Mouse (Mus musculus) ES-Bruce4 (cell line): Measurements from ENCODE around the gene Hsf2bp. TPM values are rescaled to one million over a fixed set of nuclear protein-coding genes. Genes with fewer than 3 reads are reported as not detected.

Source experiments
- H3K27ac ChIP-seq: 2 replicates; pipeline ENCODE4 v1.5.1; 2012; ENCODE audit warnings: low read length, inconsistent platforms; ENCODE audit not compliant: insufficient read depth
- H3K27me3 ChIP-seq: 2 replicates; pipeline ENCODE4 v1.6.1; 2012; ENCODE audit warnings: mild to moderate bottlenecking, low read length, inconsistent platforms; ENCODE audit not compliant: control insufficient read depth, poor library complexity, insufficient read depth, severe bottlenecking
- H3K36me3 ChIP-seq: 2 replicates; pipeline ENCODE4 v1.6.1; 2012; ENCODE audit warnings: inconsistent platforms, mild to moderate bottlenecking, low read length, moderate library complexity; ENCODE audit not compliant: control insufficient read depth, poor library complexity, insufficient read depth, severe bottlenecking
- H3K4me1 ChIP-seq: one replicate; pipeline ENCODE4 v1.8.1; 2011; ENCODE audit warnings: low read length; ENCODE audit not compliant: control insufficient read depth, insufficient read depth
- H3K4me3 ChIP-seq: 2 replicates; pipeline ENCODE4 v1.5.1; 2011; ENCODE audit warnings: low read depth, mild to moderate bottlenecking, low read length
- H3K9ac ChIP-seq: 2 replicates; pipeline ENCODE4 v1.6.1; 2012; ENCODE audit warnings: low read depth, mild to moderate bottlenecking, inconsistent platforms; ENCODE audit not compliant: poor library complexity, severe bottlenecking
- H3K9me3 ChIP-seq: replicated peaks from 2 replicates; pipeline ENCODE4 v1.6.1; 2012; ENCODE audit warnings: mild to moderate bottlenecking, low read length, inconsistent platforms; ENCODE audit not compliant: control insufficient read depth, poor library complexity, insufficient read depth, severe bottlenecking
- CTCF ChIP-seq: IDR thresholded peaks from one replicate; pipeline ENCODE4 v1.8.1; 2011; ENCODE audit warnings: low read depth, low read length
- EP300 ChIP-seq: IDR thresholded peaks from 2 replicates; pipeline ENCODE4 v1.6.1; 2011; ENCODE audit warnings: low read depth, low read length; ENCODE audit not compliant: insufficient read depth
- POLR2A ChIP-seq: IDR thresholded peaks from one replicate; pipeline ENCODE4 v1.8.1; 2011; ENCODE audit warnings: low read length; ENCODE audit not compliant: insufficient read depth
- polyA plus RNA-seq: library from polyadenylated mRNA; stranded (reverse); fragments of >200 nt; gene quantifications from 2 replicates; pipeline ENCODE4 v1.2.4, GENCODE M21; 2011; ENCODE audit warnings: low read depth; ENCODE audit not compliant: missing spikeins, insufficient read depth, insufficient read length

The Hsf2bp gene
- polyA plus RNA-seq = 55.0 and 56.5 TPM in 2 replicates

DNA sequence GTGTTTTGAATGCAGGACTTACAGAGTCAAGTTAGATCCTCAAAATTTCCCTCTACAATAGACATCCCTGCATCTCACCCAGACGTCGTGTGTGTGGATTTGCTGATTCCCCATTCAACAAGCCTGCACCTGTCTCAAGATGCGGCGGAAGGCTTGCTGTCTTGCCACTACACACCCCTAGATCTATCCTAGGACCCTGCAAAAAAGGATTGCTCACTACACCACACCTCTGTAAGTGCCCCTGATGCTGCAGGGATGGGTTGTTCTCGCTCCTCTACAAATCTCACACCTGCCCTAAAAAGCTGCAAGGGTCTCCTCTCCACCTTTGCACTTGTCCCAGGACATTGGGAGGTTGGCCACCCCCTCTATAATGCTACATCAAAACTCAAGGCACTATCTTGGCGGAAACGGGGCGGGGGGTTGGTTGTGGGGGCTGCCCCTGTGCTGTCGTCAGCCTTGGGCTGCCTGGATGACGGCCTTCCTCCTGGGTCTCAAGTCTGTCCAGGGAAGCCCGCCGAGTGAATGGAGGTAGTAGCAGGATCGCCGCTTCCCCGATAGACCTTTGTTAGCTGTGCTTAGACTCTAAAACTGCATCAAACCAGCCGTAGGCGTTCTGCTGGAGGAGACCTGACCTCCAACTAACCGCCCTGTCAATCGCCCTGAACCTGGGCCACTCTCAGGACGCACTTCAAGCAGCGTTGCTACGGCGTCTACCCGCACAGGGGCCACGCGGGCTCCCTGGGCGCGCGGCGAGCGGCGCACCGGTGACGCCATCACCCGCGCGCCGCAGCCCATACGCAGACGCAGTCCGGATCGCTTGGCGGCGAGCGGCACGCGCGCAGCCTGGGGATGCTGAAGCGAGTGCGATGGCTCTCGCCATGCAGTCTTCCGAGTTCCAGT is at the start of gene Hsf2bp, which contains the start of gene Rrp1b:
Gene Hsf2bp, minus strand, starts transcription at position 741 of the 900 bp plus-strand sequence.
Gene Rrp1b, plus strand, starts transcription at position 492 of the 900 bp plus-strand sequence.
- H3K4me1 ChIP-seq = peaks cover 2% of the 10 kb centered on the region
- peaks cover 15% of the 10 kb centered on the region for H3K36me3 ChIP-seq
- TF ChIP-seq CTCF (no peak), POLR2A (peak; percentile 10), EP300 (no peak)
- H3K9me3 ChIP-seq = no peaks in the 10 kb centered on the region
- no peaks in the 10 kb centered on the region for H3K27me3 ChIP-seq
- H3K9ac ChIP-seq = peak within 1 kb of the TSS; percentile 74
- H3K4me3 ChIP-seq = peak within 1 kb of the TSS; percentile 85
- no peak within 1 kb of the TSS for H3K27ac ChIP-seq

GRCm38 (mm10) chr17:32083351-32083750 is 47.2 kb upstream of the Hsf2bp start:
- no peaks in the 10 kb centered on the region for H3K4me1 ChIP-seq
- no peak overlapping the region for H3K9ac ChIP-seq
- no peak overlapping the region for H3K27ac ChIP-seq
- TF ChIP-seq CTCF = no peak
- TF ChIP-seq POLR2A = no peak
- TF ChIP-seq EP300 = no peak
- H3K9me3 ChIP-seq = no peaks in the 10 kb centered on the region
- H3K4me3 ChIP-seq = no peak overlapping the region
- no peaks in the 10 kb centered on the region for H3K27me3 ChIP-seq
- H3K36me3 ChIP-seq = no peaks in the 10 kb centered on the region

DNA sequence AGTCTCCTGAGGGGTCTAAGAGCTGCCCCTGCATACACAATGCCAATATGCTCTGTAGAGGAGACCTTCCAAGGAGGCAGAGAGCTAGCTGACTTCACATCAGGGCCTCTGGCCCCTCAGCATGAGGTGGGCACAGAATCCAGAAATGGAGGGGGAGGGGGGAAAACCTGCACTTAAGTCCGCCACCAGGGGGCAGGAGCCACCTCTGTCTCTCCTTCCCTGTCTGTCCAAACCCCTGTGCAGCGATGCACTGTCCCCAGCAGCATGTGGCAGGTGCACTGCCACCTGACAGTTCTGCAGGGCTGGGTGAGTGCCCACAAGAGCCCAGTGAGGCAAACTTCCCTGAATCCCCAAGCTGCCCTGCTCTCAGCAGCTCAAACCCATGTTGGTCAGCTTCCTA is 39.0 kb upstream of the Hsf2bp start:
- H3K27ac ChIP-seq = no peak overlapping the region
- no peaks in the 10 kb centered on the region for H3K27me3 ChIP-seq
- no peaks in the 10 kb centered on the region for H3K36me3 ChIP-seq
- H3K9ac ChIP-seq = no peak overlapping the region
- H3K4me1 ChIP-seq = peaks cover 2% of the 10 kb centered on the region
- H3K4me3 ChIP-seq = no peak overlapping the region
- TF ChIP-seq EP300 = no peak
- peak; percentile 92 for TF ChIP-seq CTCF
- no peaks in the 10 kb centered on the region for H3K9me3 ChIP-seq

GRCm38 (mm10) chr17:32074658-32075057 is 38.5 kb upstream of the Hsf2bp start:
- Histone ChIP-seq H3K27ac (no peak overlapping the region), H3K9me3 (no peaks in the 10 kb centered on the region), H3K4me1 (peaks cover 2% of the 10 kb centered on the region), H3K36me3 (no peaks in the 10 kb centered on the region), H3K9ac (no peak overlapping the region), H3K4me3 (no peak overlapping the region), H3K27me3 (no peaks in the 10 kb centered on the region)
- TF ChIP-seq CTCF = no peak
- TF ChIP-seq EP300 = no peak
- no peak for TF ChIP-seq POLR2A

GRCm38 (mm10) chr17:32073359-32073758 is 37.2 kb upstream of the Hsf2bp start:
- H3K4me1 ChIP-seq = peaks cover 2% of the 10 kb centered on the region
- no peaks in the 10 kb centered on the region for H3K9me3 ChIP-seq
- H3K27ac ChIP-seq = no peak overlapping the region
- TF ChIP-seq POLR2A (no peak), EP300 (peak; percentile 81; the same call in 1 of the 2 replicates), CTCF (peak; percentile 98)
- H3K4me3 ChIP-seq = no peak overlapping the region
- no peaks in the 10 kb centered on the region for H3K36me3 ChIP-seq
- H3K9ac ChIP-seq = no peak overlapping the region
- no peaks in the 10 kb centered on the region for H3K27me3 ChIP-seq

GRCm38 (mm10) chr17:32068810-32069209 is 32.7 kb upstream of the Hsf2bp start:
- peaks cover 2% of the 10 kb centered on the region for H3K4me1 ChIP-seq
- no peak overlapping the region for H3K27ac ChIP-seq
- TF ChIP-seq POLR2A (no peak), CTCF (no peak), EP300 (no peak)
- no peaks in the 10 kb centered on the region for H3K36me3 ChIP-seq
- H3K27me3 ChIP-seq = no peaks in the 10 kb centered on the region
- no peak overlapping the region for H3K9ac ChIP-seq
- H3K4me3 ChIP-seq = no peak overlapping the region
- H3K9me3 ChIP-seq = no peaks in the 10 kb centered on the region
